Mouse (Mus musculus): Measurements from ENCODE around the gene Catsperg1.
A peak's percentile ranks its signal among the peaks of the same experiment; 100 is the strongest.
"Not testable (repeated sequence)": the region's sequence is repeated elsewhere in the genome, so short reads cannot be mapped to it uniquely, and the experiment has no call there.

The Catsperg1 gene

DNA sequence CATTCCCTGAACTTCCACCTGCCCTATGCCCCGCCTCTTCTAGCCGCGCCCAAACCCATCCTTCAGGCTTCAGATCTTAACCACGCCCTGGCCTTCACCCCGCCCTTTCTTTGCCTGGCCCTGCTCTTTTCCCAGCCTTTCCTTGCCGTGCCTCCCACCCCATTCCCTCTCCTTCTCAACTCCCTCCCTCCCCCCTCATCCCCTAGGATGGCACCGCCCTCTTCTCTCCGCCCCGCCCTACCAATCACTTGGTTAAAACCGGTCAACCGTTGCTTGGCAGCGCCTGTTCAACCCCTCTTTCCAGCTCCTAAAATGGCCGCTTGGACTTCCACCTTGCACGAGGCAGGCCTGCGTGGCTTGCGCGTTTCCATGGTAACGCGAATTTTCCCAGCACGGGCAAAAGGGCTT lies at the start of gene Catsperg1:
TSS of gene Catsperg1 (minus strand) at position 361 of the 408 bp plus-strand sequence.
- DNase-seq (ENCODE audit: low spot score): peak; percentile 71

DNA sequence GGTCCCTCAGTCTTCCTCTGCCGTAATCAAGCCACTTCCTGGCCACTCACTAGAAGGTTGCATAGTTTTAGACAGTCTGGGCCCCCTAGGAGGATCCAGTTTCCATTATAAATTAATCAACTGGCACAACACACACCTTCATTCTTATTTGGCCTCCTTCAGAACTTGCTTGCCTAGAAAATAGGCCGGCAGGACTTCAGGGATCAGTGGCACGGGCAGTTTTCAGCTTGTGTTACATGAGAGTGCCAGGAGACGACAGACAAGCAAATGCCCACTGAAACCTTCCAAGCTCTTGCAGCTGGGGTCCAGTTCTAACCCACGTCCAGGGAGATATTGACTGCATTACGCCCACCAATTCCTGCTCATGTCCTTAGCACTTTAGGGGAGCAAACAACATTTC lies 48.3 kb upstream of the Catsperg1 start:
- no peak for DNase-seq (ENCODE audit: low spot score)

DNA sequence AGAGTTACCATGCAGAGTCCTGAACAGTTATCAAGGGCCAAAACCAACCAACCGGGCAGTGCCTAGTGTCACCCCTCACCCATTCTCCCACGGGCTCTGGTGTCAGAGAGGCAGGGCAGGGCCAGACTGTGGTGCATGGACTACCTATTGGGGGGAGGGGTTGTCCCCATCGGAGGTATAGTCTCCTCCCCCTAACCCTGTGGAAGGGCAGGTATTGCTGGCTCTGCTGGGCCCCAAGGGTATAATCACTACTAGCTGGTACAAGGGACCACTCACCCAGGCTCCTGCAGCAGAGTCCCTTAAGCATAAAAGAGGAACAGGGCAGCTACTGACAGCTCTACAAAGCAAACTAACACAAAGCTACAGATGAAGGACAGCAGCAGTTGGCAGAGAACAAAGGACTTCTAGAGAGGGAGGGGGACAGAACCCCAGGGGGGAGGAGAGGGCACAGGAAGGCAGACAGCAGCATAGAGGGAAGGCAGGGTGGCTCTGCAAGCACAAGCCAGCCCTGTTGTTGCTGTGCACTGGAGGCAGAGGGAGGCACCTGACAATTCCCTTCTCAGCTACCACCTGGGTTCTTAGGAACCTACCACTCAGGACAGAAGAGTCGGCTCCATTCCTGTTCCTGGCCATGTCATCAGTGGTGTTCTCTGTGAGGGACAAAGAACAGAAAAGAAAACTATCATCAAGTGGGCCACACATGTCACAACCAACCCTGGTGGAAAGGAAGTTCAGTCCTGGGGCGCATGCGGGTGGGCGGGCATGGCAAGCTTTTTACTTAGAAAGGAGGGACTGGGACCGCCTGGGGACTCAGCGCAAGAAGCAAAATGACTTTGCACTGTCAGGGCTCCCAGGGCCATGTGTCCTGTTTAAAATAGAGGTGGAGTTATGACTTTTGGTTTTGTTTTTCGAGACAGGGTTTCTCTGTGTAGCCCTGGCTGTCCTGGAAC lies 46.2 kb upstream of the Catsperg1 start:
- no peak for DNase-seq (ENCODE audit: low spot score)

- DNase-seq (ENCODE audit: low spot score): no peak
Observed at GRCm38 (mm10) chr7:29257368-29257767, 43.5 kb upstream of the Catsperg1 start.

DNA sequence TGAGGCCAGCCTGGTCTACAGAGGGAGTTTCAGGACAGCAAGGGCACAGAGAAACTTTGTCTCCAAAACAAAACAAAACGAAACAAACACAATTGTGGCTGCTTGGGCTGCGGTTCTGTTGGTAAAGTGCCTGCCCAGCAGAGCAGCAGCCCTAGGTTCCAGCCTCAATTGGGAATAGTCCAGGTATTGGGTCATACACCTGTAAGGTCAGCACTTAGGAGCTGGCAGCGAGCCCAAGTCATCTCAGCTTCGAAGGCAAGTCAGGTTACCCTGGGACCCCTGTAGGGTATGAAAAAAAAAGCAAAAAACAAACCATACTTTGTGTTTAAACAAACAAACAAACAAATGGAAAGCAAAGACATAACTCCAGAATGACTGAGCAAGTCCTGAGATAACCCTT lies 42.0 kb upstream of the Catsperg1 start:
- DNase-seq (ENCODE audit: low spot score): no peak

DNA sequence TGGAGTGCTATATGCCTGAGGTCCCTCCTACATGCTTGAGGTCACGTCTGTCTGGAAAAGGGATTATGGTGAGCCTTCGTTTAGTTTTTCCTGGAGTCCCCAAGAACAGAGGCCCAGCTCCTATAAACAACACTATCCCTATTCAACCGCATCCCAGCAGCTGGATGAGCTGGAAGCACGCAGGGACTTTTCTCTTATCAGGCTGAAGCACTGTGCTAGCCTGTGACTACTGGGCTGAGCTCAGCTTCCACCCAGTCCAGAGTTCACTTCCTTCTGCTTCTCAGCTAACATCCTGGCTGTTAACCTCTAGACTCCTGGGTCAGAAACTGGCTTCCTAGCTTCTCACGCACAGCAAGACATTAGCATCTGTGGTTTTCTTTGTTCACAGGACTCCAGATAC lies 40.0 kb upstream of the Catsperg1 start:
- DNase-seq (ENCODE audit: low spot score): no peak

- DNase-seq (ENCODE audit: low spot score): no peak
Observed at GRCm38 (mm10) chr7:29251166-29251565, 37.3 kb upstream of the Catsperg1 start.

- no peak for DNase-seq (ENCODE audit: low spot score)
Observed at GRCm38 (mm10) chr7:29248261-29248841, 34.5 kb upstream of the Catsperg1 start, which contains the start of gene 2200002D01Rik. TSS of gene 2200002D01Rik (minus strand) at chr7:29248466.

DNA sequence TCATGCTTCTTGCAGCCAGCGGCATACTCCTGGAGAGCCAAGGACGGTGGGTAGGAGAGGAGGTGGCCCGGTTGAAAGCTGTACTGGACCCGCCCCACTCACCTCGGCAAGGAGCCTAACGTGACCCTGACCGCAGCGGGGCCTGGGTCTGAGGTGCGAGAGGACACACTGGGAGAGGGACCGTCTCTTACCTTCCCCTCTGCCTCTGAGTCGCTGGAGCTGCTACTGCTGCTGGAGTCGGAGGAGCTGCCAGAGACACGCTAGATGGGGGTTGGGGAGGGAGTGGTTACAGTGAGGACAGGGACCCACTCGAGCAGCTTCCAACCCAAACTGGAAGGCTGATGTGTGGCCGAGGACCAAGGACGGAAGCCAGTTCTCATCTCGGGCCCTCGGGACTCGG lies 33.9 kb upstream of the Catsperg1 start:
- DNase-seq (ENCODE audit: low spot score): no peak

DNA sequence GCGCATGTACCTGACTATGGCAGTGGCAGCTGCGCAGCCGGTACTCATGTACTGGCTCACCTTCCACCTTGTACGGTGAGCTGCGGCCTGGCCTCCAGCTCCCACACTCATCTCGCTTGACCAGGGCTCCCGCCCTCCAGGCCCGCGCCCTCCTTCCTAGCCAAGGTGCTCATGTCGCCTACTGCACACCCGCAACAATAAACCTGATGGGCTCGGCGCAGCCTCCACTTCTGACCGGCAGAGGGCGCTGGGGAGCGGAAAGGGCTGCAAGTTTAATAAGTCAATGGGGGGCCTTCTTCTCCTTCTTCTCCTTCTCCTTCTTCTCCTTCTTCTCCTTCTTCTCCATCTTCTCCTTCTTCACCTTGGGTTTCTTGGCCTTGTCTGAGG lies 33.5 kb upstream of the Catsperg1 start:
- peak; percentile 39 for DNase-seq (ENCODE audit: low spot score)

DNA sequence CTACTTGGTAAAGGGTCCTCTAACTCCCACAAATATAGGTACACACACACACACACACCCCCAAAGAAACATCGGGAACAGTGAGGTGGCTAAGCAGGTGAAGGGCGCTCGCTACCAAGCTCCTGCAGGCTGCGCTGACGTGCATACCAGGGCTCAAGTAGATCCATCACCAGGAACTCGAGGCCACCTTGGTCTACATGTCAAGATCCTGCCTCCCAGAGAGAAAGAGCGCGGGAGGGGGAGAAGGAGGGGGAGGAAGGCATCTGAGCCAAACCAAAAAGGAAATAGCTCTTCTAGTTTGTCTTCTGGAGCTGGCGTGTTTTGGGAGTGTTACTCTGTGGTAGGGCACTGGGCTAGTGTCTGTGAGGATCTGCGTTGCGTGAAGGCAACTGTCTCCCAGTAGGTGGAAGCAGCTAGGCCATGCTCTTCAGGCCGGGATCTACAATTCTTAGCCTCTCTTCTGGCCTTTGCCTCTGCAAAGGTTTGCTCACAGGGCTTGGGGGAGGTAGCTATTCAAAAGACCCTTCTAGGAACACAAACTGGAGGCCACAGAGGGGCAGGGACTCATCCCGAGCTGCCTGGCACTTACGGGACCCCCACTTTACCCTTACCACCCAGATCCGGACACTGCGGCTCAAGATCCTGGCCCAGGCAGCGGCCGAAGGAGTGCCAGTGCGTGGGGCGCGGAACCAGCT lies 32.9 kb upstream of the Catsperg1 start:
- DNase-seq (ENCODE audit: low spot score): no peak

GRCm38 (mm10) chr7:29246015-29246414 lies 32.2 kb upstream of the Catsperg1 start:
- DNase-seq (ENCODE audit: low spot score): no peak

- no peak for DNase-seq (ENCODE audit: low spot score)
Observed at GRCm38 (mm10) chr7:29244732-29245416, 31.0 kb upstream of the Catsperg1 start.

- DNase-seq (ENCODE audit: low spot score): peak; percentile 99
Observed at GRCm38 (mm10) chr7:29238019-29238967, 24.5 kb upstream of the Catsperg1 start, which contains the start of gene Yif1b. TSS of gene Yif1b (plus strand) at chr7:29238329.

DNA sequence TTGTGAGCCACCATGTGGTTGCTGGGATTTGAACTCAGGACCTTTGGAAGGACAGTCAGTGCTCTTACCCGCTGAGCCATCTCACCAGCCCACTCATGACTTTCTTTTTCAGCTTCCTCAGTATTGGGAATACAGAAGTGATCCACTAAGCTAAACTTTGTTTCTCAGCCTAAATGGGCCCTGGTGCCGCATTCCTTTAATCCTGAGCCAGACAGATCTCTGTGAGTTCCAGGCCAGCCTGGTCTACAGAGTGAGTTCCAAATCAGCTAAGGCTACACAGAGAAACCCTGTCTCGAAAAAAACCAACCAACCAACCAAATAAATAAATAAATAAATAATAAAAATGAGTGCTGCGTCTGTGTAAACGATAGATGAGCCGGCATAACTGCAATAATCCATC lies 23.8 kb upstream of the Catsperg1 start:
- not testable (repeated sequence) for DNase-seq (ENCODE audit: low spot score)

- DNase-seq (ENCODE audit: low spot score): no peak
Observed at GRCm38 (mm10) chr7:29236593-29236992, 22.8 kb upstream of the Catsperg1 start.

DNA sequence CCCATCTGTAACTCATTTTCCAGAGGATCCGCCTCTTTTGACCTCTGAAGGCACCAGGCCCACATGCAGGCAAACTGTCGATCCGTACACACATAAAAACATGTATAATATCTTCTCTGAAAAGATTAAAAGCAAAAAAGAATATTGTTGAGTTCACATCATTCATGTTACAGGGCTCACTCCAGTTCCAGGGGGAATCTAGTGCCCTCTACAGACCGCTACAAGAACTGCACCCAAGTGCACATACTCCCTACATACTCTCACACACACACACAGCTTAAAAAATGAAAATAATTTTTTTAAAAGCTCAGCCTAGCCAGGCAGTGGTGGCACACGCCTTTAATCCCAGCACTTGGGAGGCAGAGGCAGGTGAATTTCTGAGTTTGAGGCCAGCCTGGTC lies 20.8 kb upstream of the Catsperg1 start:
- no peak for DNase-seq (ENCODE audit: low spot score)

DNA sequence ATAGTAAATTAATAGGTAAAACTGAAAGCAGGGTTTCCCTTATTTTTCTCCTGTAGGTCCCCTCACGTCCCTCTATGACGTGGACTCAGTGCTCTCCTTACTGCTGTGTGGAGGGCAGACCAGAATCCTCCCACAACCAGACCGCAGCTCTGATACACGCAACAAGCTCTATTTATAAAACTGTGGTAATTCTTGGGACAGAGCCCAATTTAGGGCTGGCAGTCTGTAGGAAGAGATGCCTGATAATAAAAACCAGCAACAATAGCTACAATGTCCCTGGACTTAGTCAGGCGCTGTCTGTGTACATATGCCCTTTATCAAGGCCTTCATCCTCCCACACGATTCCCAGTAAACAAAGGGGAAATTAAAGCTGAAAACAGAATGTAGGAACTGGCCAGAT lies 19.9 kb upstream of the Catsperg1 start:
- peak; percentile 73 for DNase-seq (ENCODE audit: low spot score)

DNA sequence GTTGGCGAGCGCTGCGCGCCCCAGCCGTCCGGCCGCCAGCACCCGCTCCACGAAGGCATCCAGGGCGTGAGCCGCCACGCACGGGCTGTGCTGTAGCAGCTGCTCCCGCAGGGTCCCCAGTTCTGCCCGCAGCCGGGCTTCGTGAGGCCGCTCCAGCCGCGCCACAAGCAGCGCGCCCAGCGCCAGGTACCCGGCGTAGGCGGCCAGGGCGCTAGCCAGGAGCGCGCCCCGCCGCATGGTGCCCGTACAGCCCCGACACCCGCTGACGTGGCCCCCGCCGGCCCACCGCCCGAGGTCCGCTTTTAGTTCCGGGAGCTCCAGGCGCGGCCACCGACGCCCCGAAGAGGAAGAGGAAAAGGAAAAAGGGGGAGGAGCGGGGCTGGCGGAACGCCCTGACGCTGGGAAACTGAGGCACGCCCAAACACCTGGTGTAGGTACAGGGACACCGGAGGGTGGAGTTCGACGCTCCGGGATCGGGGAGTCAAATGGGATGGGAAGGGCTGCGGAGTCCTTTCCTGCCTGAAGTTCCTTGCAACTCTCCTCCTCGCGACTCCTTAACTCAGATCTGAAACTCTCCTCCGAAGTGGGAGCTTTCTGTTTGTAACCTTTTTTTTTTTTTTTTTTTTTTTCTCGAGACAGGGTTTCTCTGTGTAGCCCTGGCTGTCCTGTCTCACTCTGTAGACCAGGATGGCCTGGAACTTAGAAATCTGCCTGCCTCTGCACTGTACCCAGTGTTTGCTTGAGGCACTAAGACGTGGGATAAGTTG lies 18.6 kb upstream of the Catsperg1 start, which contains the start of gene Kcnk6:
TSS of gene Kcnk6 (minus strand) at position 269 of the 767 bp plus-strand sequence.
- DNase-seq (ENCODE audit: low spot score): no peak

DNA sequence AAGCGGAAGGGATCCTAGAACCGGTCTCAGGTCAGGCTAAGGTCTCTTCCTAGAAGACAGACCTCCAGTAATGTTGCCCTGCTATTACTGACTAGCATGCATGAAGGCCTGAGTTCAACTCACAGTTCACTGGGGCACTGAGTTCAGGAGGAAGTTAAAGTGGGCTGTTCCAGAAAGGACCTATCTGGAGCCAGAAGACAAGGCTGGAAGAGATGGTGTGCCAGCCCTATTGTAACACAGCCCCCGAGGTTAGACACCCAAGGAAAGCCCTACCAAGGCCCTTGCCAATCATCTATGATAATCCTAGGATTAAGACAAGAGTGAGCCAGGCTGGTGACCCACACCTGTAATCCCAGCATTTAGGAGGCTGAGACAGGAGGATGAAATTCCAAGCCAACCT lies 17.7 kb upstream of the Catsperg1 start:
- DNase-seq (ENCODE audit: low spot score): no peak
